Mouse (Mus musculus) stomach, embryonic 14.5 days (tissue): ENCODE results near the gene Gm20388. TPM values are rescaled to one million over a fixed set of nuclear protein-coding genes. Genes with fewer than 3 reads are reported as not detected.

Experiments used
- ATAC-seq: fragments of 200-750 bp; cut with Nextera tagmentation; 2 replicates; pipeline ENCODE4 v1.8.0; 2017; ENCODE audit warnings: low read depth, moderate TSS enrichment; ENCODE audit not compliant: insufficient number of reproducible peaks, insufficient read depth, low FRiP score
- H3K27ac ChIP-seq: fragments of 300-500 bp; sonication (generic); 2 replicates; pipeline ENCODE4 v1.5.1; 2014; ENCODE audit warnings: mild to moderate bottlenecking, low read length, moderate library complexity, mixed read lengths
- H3K27me3 ChIP-seq: fragments of 300-500 bp; sonication (generic); 2 replicates; pipeline ENCODE4 v1.6.1; 2014; ENCODE audit warnings: low read length, control low read depth, mixed read lengths; ENCODE audit not compliant: control insufficient read depth, insufficient read depth
- H3K36me3 ChIP-seq: fragments of 300-500 bp; sonication (generic); 2 replicates; pipeline ENCODE4 v1.6.1; 2014; ENCODE audit warnings: mild to moderate bottlenecking, control low read depth, low read length, moderate library complexity, mixed read lengths; ENCODE audit not compliant: control insufficient read depth, insufficient read depth
- H3K4me1 ChIP-seq: fragments of 300-500 bp; sonication (generic); 2 replicates; pipeline ENCODE4 v1.6.1; 2014; ENCODE audit warnings: low read length, control low read depth, mixed read lengths; ENCODE audit not compliant: control insufficient read depth, insufficient read depth
- H3K4me2 ChIP-seq: fragments of 300-500 bp; sonication (generic); replicated peaks from 2 replicates; pipeline ENCODE4 v1.6.1; 2014; ENCODE audit warnings: low read depth, low read length, control low read depth
- H3K4me3 ChIP-seq: fragments of 300-500 bp; sonication (generic); 2 replicates; pipeline ENCODE4 v1.5.1; 2014; ENCODE audit warnings: low read depth, low read length, control low read depth
- H3K9ac ChIP-seq: fragments of 300-500 bp; sonication (generic); replicated peaks from 2 replicates; pipeline ENCODE4 v1.6.1; 2014; ENCODE audit warnings: low read depth, mild to moderate bottlenecking, control low read depth, low read length, moderate library complexity, mixed read lengths
- H3K9me3 ChIP-seq: fragments of 300-500 bp; sonication (generic); 2 replicates; pipeline ENCODE4 v1.6.1; 2016; ENCODE audit warnings: low read depth, low read length, control low read depth; ENCODE audit not compliant: control insufficient read depth
- WGBS: fragments of 180-500 bp; shearing (Covaris S2); extraction: QIAGEN DNeasy Blood & Tissue Kit; methylation state at CpG from one replicate; pipeline ENCODE4 v1.1.7; 2014; 5-methylcytosine and 5-hydroxymethylcytosine counted together
- polyA plus RNA-seq: library from polyadenylated mRNA; unstranded; fragments of >200 nt; fragmentation: Nextera tagmentation; extraction: Ambion mirVana; gene quantifications from 2 replicates; pipeline ENCODE4 v1.2.1, GENCODE M21; 2014

Gene Gm20388
- polyA plus RNA-seq, 1 experiment from 2014 or later, result 11.4 TPM

DNA sequence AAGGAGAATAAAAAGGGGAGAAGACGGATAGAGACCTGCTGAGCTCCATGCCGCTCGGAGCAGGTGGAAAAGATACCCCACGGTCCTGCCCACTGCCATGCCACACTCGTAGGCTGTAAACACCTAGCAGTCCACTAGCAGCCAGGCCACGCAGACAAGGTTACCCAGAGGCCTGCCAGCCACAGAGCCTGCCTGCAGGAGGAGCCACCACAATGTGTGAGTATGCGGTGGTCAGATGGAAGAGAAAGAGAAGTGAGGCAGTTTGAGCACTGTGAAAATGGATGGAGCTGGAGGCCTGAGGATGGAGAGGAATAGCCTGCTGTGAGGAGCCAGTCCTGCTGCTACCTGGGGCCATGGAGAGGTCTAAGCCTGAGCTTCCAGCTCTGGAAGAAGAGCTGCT, 4173.0 kb downstream of the Gm20388 start:
- no peaks in the 10 kb centered on the region for H3K27me3 ChIP-seq
- 82% methylated on average over 7 of the region's 7 CpGs for WGBS
- no peaks in the 10 kb centered on the region for H3K36me3 ChIP-seq
- ATAC-seq, result no peak
- H3K27ac ChIP-seq, result no peak overlapping the region
- H3K4me1 ChIP-seq, result 0 out of 2 replicates have a peak, but pooled peaks cover 2% of the 10 kb centered on the region
- no peak overlapping the region for H3K4me3 ChIP-seq
- no peak overlapping the region for H3K4me2 ChIP-seq
- H3K9me3 ChIP-seq, result no peaks in the 10 kb centered on the region
- H3K9ac ChIP-seq, result no peak overlapping the region

DNA sequence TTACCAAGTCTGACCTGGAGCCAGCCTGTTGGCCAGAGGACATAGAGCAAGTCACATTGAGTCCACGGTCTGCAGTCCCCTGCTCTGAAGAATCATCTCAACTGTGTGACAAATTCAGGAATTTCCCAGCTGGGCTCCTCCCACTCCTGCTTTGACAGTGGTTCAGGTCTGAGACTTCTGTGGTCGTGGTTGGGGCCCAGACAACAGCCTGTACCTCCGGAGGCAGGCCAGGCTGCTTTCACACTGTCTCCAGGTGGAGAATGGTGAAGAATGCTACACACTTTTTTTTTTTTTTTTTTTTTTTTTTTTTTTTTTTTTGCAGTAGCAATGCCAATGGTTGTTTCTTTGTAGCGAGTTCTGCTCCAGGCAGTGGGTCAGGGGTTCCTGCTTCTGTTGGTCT, 4175.0 kb downstream of the Gm20388 start:
- H3K9me3 ChIP-seq, result no peaks in the 10 kb centered on the region
- no peaks in the 10 kb centered on the region for H3K36me3 ChIP-seq
- H3K9ac ChIP-seq, result no peak overlapping the region
- ATAC-seq, result no peak
- 70% methylated on average over 4 of the region's 4 CpGs for WGBS
- H3K27me3 ChIP-seq, result no peaks in the 10 kb centered on the region
- no peak overlapping the region for H3K4me2 ChIP-seq
- H3K4me1 ChIP-seq, result 0 out of 2 replicates have a peak, but pooled peaks cover 2% of the 10 kb centered on the region
- no peak overlapping the region for H3K4me3 ChIP-seq
- H3K27ac ChIP-seq, result no peak overlapping the region

DNA sequence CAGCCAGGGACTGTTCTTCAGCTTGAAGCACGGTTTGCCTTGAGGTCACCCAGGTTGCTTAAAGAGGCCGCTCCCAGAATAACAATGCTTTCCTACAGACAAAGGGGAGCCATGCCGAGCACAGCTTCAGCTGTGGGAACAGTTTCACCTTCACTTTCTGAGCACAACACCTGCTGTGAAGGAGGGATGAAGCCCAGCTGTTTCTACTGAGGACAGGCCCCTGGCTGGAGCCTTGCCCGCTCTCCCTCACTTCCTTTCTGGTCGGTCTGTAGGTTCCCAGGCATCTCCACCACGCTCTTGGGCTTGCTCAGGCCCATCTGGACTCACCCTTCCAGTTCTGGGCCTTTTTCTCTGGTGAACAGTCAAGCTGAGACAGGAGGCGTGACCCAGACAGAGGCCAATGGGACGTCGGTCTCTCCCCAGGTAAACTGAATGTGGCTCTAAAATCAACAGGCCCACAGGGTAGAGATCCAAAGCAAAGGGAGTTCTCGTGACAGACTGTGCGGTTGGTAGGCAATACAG, 4177.5 kb downstream of the Gm20388 start:
- no peak overlapping the region for H3K9ac ChIP-seq
- peak overlapping the region; percentile 78 for H3K27ac ChIP-seq
- no peaks in the 10 kb centered on the region for H3K27me3 ChIP-seq
- H3K36me3 ChIP-seq, result no peaks in the 10 kb centered on the region
- no peak overlapping the region for H3K4me3 ChIP-seq
- H3K9me3 ChIP-seq, result no peaks in the 10 kb centered on the region
- H3K4me2 ChIP-seq, result no peak overlapping the region
- peak; percentile 77 for ATAC-seq
- H3K4me1 ChIP-seq, result 0 out of 2 replicates have a peak, but pooled peaks cover 2% of the 10 kb centered on the region
- 41% methylated on average over 11 of the region's 11 CpGs for WGBS

DNA sequence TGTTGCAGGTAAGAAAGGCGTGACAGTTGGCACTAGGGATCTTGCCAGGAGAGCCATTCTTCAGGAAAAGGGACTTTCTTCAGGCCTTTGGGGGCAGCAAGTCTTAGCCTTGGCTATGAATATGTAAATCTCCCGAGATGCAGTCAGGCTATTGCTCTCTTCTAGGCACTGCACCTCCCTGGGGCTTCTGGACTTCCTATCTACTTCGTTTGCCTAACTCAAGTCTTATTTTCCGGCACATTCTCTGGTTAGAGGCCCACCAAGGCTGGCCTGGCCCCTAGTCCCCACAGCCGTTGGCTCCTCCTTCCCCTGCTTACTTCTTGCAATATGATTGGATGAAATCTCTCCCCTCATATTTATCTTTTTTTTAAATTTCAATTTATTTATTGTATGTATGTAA, 4178.4 kb downstream of the Gm20388 start:
- Histone ChIP-seq H3K4me3 (no peak overlapping the region), H3K27ac (peak overlapping the region; percentile 48; the same call in 1 of the 2 replicates), H3K9ac (no peak overlapping the region), H3K4me1 (0 out of 2 replicates have a peak, but pooled peaks cover 2% of the 10 kb centered on the region), H3K27me3 (no peaks in the 10 kb centered on the region), H3K9me3 (no peaks in the 10 kb centered on the region), H3K4me2 (no peak overlapping the region), H3K36me3 (no peaks in the 10 kb centered on the region)
- 83% methylated on average over 5 of the region's 5 CpGs for WGBS
- ATAC-seq, result no peak

DNA sequence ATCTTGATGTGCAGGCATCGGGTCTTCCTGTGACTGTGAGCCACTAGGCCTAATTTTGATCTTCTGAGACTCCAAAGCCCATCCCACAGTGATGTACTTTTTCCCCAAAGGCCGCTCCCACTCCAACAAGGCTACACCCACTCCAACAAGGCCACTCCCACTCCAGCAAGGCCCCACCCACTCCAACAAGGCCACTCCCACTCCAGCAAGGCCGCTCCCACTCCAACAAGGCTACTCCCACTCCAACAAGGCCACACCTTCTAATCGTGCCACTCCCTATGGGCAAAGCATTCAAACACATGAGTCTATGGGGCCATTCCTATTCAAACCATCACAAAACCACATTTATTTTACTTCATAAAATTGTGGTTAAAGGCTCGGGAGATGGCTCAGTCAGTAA, 4179.8 kb downstream of the Gm20388 start:
- no peak for ATAC-seq
- Histone ChIP-seq H3K36me3 (no peaks in the 10 kb centered on the region), H3K27ac (no peak overlapping the region), H3K27me3 (no peaks in the 10 kb centered on the region), H3K9me3 (no peaks in the 10 kb centered on the region), H3K4me1 (0 out of 2 replicates have a peak, but pooled peaks cover 2% of the 10 kb centered on the region), H3K4me2 (no peak overlapping the region), H3K9ac (no peak overlapping the region), H3K4me3 (no peak overlapping the region)
- WGBS, result 92% methylated on average over 5 of the region's 5 CpGs

DNA sequence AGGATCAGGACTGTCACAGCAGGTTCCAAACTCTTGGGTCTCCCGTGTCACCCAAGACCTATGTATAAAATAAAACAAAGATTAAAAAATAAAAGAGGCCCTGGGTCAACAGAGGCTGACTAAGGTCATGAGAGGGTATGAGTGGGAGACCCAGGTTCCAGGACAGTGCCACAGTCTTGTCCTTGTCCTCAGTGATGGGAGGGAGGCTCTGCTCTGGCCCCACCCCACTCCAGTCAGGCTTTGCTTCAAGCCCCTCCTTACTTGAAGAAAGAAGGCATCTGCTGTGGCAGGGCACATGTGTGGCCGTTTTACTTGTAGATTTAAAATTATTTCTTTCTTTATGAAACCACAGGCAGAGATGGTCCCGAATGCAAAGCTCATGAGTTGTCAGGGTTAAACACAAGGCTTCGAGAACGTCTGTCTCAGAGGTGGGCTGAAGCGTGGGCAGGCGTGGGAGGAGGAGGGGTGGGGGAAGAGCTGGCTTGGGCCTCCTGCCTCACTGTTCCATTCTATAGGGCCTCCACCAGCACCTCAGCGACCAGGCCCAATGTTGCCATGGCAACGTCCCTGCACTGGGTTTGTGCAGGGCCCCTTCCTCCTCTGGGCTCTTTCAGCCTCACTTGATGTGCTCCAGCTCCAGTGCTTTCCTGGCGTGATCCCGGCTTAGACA, 4188.4 kb downstream of the Gm20388 start:
- H3K36me3 ChIP-seq, result no peaks in the 10 kb centered on the region
- no peak overlapping the region for H3K4me2 ChIP-seq
- 21% methylated on average over 11 of the region's 11 CpGs for whole genome bisulfite sequencing
- peak overlapping the region; percentile 55; the same call in 1 of the 2 replicates for H3K27ac ChIP-seq
- H3K4me3 ChIP-seq, result no peak overlapping the region
- no peak overlapping the region for H3K9ac ChIP-seq
- no peaks in the 10 kb centered on the region for H3K27me3 ChIP-seq
- H3K4me1 ChIP-seq, result peaks cover 10% of the 10 kb centered on the region
- peak; percentile 83; the same call in 1 of the 2 replicates for ATAC-seq
- no peaks in the 10 kb centered on the region for H3K9me3 ChIP-seq

DNA sequence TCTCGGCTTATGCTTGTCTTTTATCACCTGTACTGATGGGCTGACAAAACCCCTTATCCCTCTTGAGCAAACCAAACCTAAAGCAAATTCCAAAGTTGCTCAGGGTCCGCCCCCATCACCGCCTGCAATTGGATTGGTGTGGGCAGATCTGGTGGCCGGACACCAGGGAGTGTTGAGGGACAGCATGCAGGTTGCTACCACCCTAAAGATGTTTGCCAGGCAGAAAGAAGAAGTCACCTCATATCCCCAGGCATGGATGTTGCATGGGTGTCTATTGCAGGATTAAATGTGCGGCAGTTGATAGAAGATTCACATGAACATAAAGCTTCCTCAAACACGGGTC, 4189.0 kb downstream of the Gm20388 start:
- Histone ChIP-seq H3K36me3 (no peaks in the 10 kb centered on the region), H3K27ac (no peak overlapping the region), H3K27me3 (no peaks in the 10 kb centered on the region), H3K4me2 (no peak overlapping the region), H3K9ac (no peak overlapping the region), H3K4me3 (no peak overlapping the region), H3K9me3 (no peaks in the 10 kb centered on the region), H3K4me1 (peaks cover 10% of the 10 kb centered on the region)
- 56% methylated on average over 6 of the region's 6 CpGs for WGBS
- no peak for ATAC-seq

DNA sequence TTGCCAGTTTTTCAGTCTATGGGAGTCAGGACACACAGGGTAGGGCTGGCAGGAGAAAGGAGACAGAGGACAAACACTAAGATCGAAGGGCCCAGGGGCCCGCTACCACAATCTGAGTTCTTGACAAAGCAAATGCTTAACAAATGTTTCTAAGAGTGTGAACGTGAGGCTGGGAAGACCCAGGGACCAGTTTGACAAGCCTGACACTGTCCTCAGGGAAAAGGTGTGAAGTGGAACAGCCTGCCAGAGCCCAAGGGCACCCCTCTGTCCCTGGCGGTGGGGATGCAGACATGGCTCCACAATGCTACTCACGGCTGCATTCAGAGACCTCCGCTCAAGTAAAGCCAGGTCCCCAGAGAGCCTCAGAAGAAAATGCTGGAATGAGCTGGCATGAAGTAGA, 4195.2 kb downstream of the Gm20388 start:
- no peak for ATAC-seq
- H3K9me3 ChIP-seq, result no peaks in the 10 kb centered on the region
- H3K4me3 ChIP-seq, result no peak overlapping the region
- no peak overlapping the region for H3K27ac ChIP-seq
- no peaks in the 10 kb centered on the region for H3K27me3 ChIP-seq
- H3K36me3 ChIP-seq, result no peaks in the 10 kb centered on the region
- H3K9ac ChIP-seq, result no peak overlapping the region
- 58% methylated on average over 6 of the region's 6 CpGs for WGBS
- no peaks in the 10 kb centered on the region for H3K4me1 ChIP-seq
- no peak overlapping the region for H3K4me2 ChIP-seq
